Mouse (Mus musculus) forebrain, embryonic 11.5 days (tissue): ENCODE results near the gene Lmo1. TPM values are rescaled to one million over a fixed set of nuclear protein-coding genes. Genes with fewer than 3 reads are reported as not detected.

Source experiments
- ATAC-seq: fragments of 200-750 bp; cut with Nextera tagmentation; replicated peaks from 2 replicates; pipeline ENCODE4 v1.8.0; 2017; ENCODE audit warnings: moderate TSS enrichment; ENCODE audit not compliant: low FRiP score
- DNase-seq: peaks from one replicate; pipeline ENCODE4 v3.0.0-alpha.2; 2017; ENCODE audit warnings: low spot score
- H3K27ac ChIP-seq: fragments of 300-500 bp; sonication (generic); 2 replicates; pipeline ENCODE4 v1.5.1; 2014; ENCODE audit warnings: low read depth, low read length
- H3K27me3 ChIP-seq: fragments of 300-500 bp; sonication (generic); 2 replicates; pipeline ENCODE4 v1.6.1; 2014; ENCODE audit warnings: mild to moderate bottlenecking, low read length, mixed read lengths; ENCODE audit not compliant: control insufficient read depth, insufficient read depth
- H3K36me3 ChIP-seq: fragments of 300-500 bp; sonication (generic); 2 replicates; pipeline ENCODE4 v1.6.1; 2014; ENCODE audit warnings: mild to moderate bottlenecking, low read length, moderate library complexity, mixed read lengths; ENCODE audit not compliant: control insufficient read depth, insufficient read depth
- H3K4me1 ChIP-seq: fragments of 300-500 bp; sonication (generic); replicated peaks from 2 replicates; pipeline ENCODE4 v1.6.1; 2014; ENCODE audit warnings: low read length, mixed read lengths; ENCODE audit not compliant: control insufficient read depth, insufficient read depth
- H3K4me2 ChIP-seq: fragments of 300-500 bp; sonication (generic); 2 replicates; pipeline ENCODE4 v1.6.1; 2014; ENCODE audit warnings: low read depth, mild to moderate bottlenecking, low read length, moderate library complexity, mixed read lengths; ENCODE audit not compliant: severe bottlenecking
- H3K4me3 ChIP-seq: fragments of 300-500 bp; sonication (generic); 2 replicates; pipeline ENCODE4 v1.5.1; 2014; ENCODE audit warnings: low read depth, low read length
- H3K9ac ChIP-seq: fragments of 300-500 bp; sonication (generic); 2 replicates; pipeline ENCODE4 v1.6.1; 2014; ENCODE audit warnings: low read length
- H3K9me3 ChIP-seq: fragments of 300-500 bp; sonication (generic); 2 replicates; pipeline ENCODE4 v1.6.1; 2016; ENCODE audit warnings: low read length, mixed read lengths; ENCODE audit not compliant: control insufficient read depth
- WGBS: fragments of 180-500 bp; shearing (Covaris S2); extraction: QIAGEN DNeasy Blood & Tissue Kit; methylation state at CpG from one replicate; pipeline ENCODE4 v1.1.7; 2014; 5-methylcytosine and 5-hydroxymethylcytosine counted together
- polyA plus RNA-seq: library from polyadenylated mRNA; unstranded; fragments of >200 nt; fragmentation: Nextera tagmentation; extraction: Ambion mirVana; gene quantifications from 2 replicates; pipeline ENCODE4 v1.2.1, GENCODE M21; 2014

The Lmo1 gene
- polyA plus RNA-seq, 1 experiment from 2014 or later: 114 TPM

- 0 out of 2 replicates have a peak overlapping the region, but pooled peaks have one; percentile 5 for H3K27ac ChIP-seq
- peak overlapping the region; percentile 43 for H3K4me3 ChIP-seq
- peak overlapping the region; percentile 80 for H3K4me2 ChIP-seq
- peaks cover 23% of the 10 kb centered on the region for H3K4me1 ChIP-seq
- DNase-seq: peak; percentile 79
- WGBS: under 1% methylated on average over 71 of the region's 72 CpGs
- peaks cover 50% of the 10 kb centered on the region for H3K27me3 ChIP-seq
- no peak; the same call in 1 of the 2 replicates for ATAC-seq
- H3K9me3 ChIP-seq: no peaks in the 10 kb centered on the region
- H3K36me3 ChIP-seq: no peaks in the 10 kb centered on the region; the same call in 1 of the 2 replicates
- peak overlapping the region; percentile 66 for H3K9ac ChIP-seq
These were observed 5.2 kb downstream of the Lmo1 start for GRCm38 (mm10) chr7:109169505-109170440.

GRCm38 (mm10) chr7:109168716-109169115, 6.3 kb downstream of the Lmo1 start:
- Histone ChIP-seq H3K36me3 (no peaks in the 10 kb centered on the region; the same call in 1 of the 2 replicates), H3K27ac (no peak overlapping the region), H3K4me3 (peak overlapping the region; percentile 43), H3K9ac (no peak overlapping the region), H3K4me2 (peak overlapping the region; percentile 80; the same call in 1 of the 2 replicates), H3K9me3 (no peaks in the 10 kb centered on the region), H3K27me3 (peaks cover 53% of the 10 kb centered on the region), H3K4me1 (peaks cover 23% of the 10 kb centered on the region)
- no peak for DNase-seq
- no peak for ATAC-seq
- WGBS: 95% methylated on average over 7 of the region's 7 CpGs

GRCm38 (mm10) chr7:109165931-109166585, 8.9 kb downstream of the Lmo1 start:
- Histone ChIP-seq H3K4me2 (peak overlapping the region; percentile 32; the same call in 1 of the 2 replicates), H3K9me3 (no peaks in the 10 kb centered on the region), H3K9ac (peak overlapping the region; percentile 23; the same call in 1 of the 2 replicates), H3K36me3 (no peaks in the 10 kb centered on the region; the same call in 1 of the 2 replicates), H3K27me3 (peaks cover 26% of the 10 kb centered on the region), H3K4me1 (peaks cover 15% of the 10 kb centered on the region), H3K27ac (no peak overlapping the region), H3K4me3 (no peak overlapping the region)
- DNase-seq (no peak), ATAC-seq (peak; percentile 72)
- WGBS: 32% methylated on average over 17 of the region's 17 CpGs

GRCm38 (mm10) chr7:109154331-109154730, 20.7 kb downstream of the Lmo1 start:
- DNase-seq: no peak
- Histone ChIP-seq H3K9ac (no peak overlapping the region), H3K4me1 (no peaks in the 10 kb centered on the region), H3K27me3 (peaks cover 3% of the 10 kb centered on the region; the same call in 1 of the 2 replicates), H3K27ac (no peak overlapping the region), H3K4me3 (no peak overlapping the region), H3K4me2 (no peak overlapping the region), H3K36me3 (no peaks in the 10 kb centered on the region), H3K9me3 (no peaks in the 10 kb centered on the region)
- 56% methylated on average over 11 of the region's 11 CpGs for WGBS
- ATAC-seq: no peak

GRCm38 (mm10) chr7:109153538-109153937, 21.5 kb downstream of the Lmo1 start:
- 80% methylated on average over 5 of the region's 5 CpGs for whole genome bisulfite sequencing
- H3K27ac ChIP-seq: no peak overlapping the region
- no peak overlapping the region for H3K4me3 ChIP-seq
- DNase-seq (no peak), ATAC-seq (no peak)
- no peaks in the 10 kb centered on the region for H3K36me3 ChIP-seq
- no peak overlapping the region for H3K9ac ChIP-seq
- H3K4me1 ChIP-seq: no peaks in the 10 kb centered on the region
- H3K4me2 ChIP-seq: no peak overlapping the region
- peaks cover 3% of the 10 kb centered on the region; the same call in 1 of the 2 replicates for H3K27me3 ChIP-seq
- H3K9me3 ChIP-seq: no peaks in the 10 kb centered on the region

- no peak overlapping the region for H3K27ac ChIP-seq
- no peaks in the 10 kb centered on the region for H3K36me3 ChIP-seq
- H3K9me3 ChIP-seq: no peaks in the 10 kb centered on the region
- peaks cover 3% of the 10 kb centered on the region; the same call in 1 of the 2 replicates for H3K27me3 ChIP-seq
- H3K9ac ChIP-seq: no peak overlapping the region
- H3K4me2 ChIP-seq: no peak overlapping the region
- H3K4me3 ChIP-seq: no peak overlapping the region
- ATAC-seq (no peak), DNase-seq (no peak)
- H3K4me1 ChIP-seq: 0 out of 2 replicates have a peak, but pooled peaks cover under 1% of the 10 kb centered on the region
- WGBS: 93% methylated on average over 4 of the region's 4 CpGs
These were observed 23.9 kb downstream of the Lmo1 start for GRCm38 (mm10) chr7:109151088-109151487.

GRCm38 (mm10) chr7:109145211-109145610, 29.8 kb downstream of the Lmo1 start:
- Histone ChIP-seq H3K4me3 (no peak overlapping the region), H3K27me3 (peaks cover 10% of the 10 kb centered on the region), H3K27ac (no peak overlapping the region), H3K4me2 (no peak overlapping the region), H3K4me1 (peaks cover 9% of the 10 kb centered on the region; the same call in 1 of the 2 replicates), H3K9me3 (no peaks in the 10 kb centered on the region), H3K9ac (no peak overlapping the region), H3K36me3 (no peaks in the 10 kb centered on the region)
- WGBS: 55% methylated on average over 8 of the region's 8 CpGs
- no peak for DNase-seq
- no peak for ATAC-seq

GRCm38 (mm10) chr7:109144705-109145104, 30.3 kb downstream of the Lmo1 start:
- Histone ChIP-seq H3K4me3 (no peak overlapping the region), H3K27me3 (peaks cover 10% of the 10 kb centered on the region), H3K9ac (no peak overlapping the region), H3K27ac (no peak overlapping the region), H3K36me3 (no peaks in the 10 kb centered on the region), H3K4me1 (peaks cover 9% of the 10 kb centered on the region; the same call in 1 of the 2 replicates), H3K4me2 (no peak overlapping the region), H3K9me3 (no peaks in the 10 kb centered on the region)
- ATAC-seq (no peak), DNase-seq (no peak)
- WGBS: 60% methylated on average over 11 of the region's 11 CpGs
